Mouse (Mus musculus): ENCODE measurements around the gene Ilf3.

DNA sequence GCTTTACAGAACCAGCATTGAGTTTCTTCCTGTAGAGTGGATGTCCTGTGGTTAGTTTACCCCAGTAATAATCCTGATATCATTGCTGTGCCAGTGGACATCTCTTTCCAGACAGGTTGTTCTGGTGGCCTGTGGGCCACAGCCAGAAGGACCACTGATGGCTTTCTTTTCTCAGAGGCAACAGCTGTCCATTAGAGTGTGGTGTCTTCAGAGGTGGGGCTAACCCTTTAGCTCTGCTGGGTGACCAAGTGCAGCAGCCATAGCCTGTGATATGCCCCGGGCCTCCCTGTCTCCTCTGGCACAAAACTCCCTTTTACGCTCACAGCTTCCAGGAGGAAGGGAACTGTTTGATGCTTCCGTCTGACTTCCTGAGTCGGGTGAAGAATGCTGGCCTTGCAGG lies 76.9 kb downstream of the Ilf3 start:
- TF ChIP-seq EP300 (IDR thresholded peaks at IDR 0.05; ENCODE audit: low read depth) (no peak), CTCF (IDR thresholded peaks at IDR 0.05; ENCODE audit: low read depth) (no peak)

Data from liver, embryonic 14.5 days (tissue).